Mouse (Mus musculus) 416B (cell line): ENCODE data around the gene Ppp1r12a.
A peak's percentile ranks its signal among the peaks of the same experiment; 100 is the strongest.
"Not testable (repeated sequence)": the region's sequence is repeated elsewhere in the genome, so short reads cannot be mapped to it uniquely, and the experiment has no call there.

Source experiments
- DNase-seq: peaks from one replicate; pipeline ENCODE4 v3.0.0; 2011; ENCODE audit warnings: low read depth

Gene Ppp1r12a

DNA sequence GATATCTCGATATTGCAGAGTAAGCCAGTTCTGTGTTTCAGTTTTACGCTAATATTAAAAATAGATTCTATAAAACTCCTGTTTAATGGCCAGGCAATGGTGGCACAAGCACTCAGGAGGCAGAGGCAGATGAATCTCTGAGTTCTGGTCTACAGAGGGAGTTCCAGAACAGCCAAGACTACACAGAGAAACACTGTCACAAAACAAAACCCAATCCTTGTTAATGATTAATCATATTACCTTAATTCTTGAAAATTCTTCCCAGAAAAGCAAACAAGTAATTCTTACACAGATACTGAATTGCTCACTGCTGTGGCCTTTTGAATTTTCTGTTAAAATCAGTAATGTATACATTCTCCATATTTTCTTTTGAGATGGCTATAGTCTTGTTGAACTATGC lies 37.0 kb downstream of the Ppp1r12a start:
- DNase-seq: no peak

DNA sequence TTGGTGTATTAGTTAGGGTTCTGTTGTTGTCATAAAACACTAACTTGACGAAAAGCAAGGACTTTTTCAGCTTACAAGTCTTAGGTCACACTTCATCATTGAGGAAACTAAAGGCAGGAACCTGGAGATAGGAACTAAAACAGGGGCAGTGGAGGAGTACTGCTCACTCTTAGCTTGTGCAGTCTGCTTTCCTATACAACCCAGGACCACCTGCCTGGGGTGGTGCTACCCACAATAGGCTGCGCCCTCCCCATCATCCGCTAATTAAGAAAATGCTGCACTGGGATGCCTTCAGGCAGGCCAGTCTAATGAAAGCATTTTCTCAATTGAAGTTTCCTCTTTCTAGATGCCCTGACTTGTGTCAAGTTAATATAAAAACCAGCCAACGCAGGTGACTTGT lies 40.1 kb downstream of the Ppp1r12a start:
- DNase-seq: no peak

DNA sequence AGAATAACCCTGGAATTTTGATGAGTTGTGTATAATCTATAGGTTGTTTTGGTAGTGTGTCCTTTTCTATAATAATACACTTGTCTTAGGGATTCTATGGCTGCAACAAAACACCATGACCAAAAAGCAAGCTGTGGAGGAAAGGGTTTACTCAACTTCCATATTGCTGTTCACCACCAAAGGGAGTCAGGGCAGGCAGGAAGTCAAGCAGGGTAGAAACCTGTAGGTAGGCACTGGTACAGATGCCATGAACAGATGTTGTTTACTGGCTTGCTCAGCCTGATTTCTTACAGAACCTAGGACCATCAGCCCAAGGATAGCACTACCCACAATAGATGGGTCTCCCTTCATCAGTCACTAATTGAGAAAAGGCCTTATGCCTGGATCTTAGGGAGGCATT lies 41.4 kb downstream of the Ppp1r12a start:
- DNase-seq: no peak

DNA sequence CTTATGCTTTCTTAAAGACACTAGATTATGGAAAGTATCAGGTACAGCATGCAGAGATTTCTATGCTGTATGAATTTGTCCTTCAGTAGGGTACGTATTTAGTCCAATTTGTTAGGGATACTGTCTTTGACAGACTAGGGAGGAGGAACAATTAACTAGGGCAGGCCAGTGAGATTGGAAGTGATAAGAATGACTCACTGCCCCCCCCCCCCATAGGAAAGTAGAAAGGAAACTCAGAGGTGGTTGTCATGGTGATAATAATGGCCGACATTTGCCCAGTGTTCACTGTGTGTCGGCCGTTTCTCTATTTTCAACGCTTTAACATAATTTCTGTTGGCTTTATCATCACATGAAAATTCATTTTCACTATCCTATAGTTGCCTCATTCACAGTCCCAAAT lies 47.4 kb downstream of the Ppp1r12a start:
- DNase-seq: peak; percentile 80

DNA sequence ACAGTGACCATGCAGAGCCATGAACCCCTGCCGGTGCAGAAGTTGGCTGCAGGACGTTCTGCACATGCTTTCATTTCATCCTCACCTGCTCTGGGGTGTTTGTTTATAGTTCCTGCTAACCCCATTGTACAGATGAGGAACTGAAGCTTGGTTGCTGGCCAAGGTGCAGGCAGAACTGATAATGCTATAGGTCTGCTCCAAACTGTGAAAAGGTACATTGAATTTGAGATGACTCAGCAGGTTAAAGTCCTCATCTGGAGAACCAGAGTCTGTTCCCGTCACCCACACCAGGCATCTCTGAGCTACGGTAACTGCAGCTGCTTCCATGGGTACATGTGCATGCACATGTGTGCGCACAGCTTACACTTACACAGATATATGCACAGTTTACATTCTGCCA lies 62.4 kb downstream of the Ppp1r12a start:
- DNase-seq: no peak

DNA sequence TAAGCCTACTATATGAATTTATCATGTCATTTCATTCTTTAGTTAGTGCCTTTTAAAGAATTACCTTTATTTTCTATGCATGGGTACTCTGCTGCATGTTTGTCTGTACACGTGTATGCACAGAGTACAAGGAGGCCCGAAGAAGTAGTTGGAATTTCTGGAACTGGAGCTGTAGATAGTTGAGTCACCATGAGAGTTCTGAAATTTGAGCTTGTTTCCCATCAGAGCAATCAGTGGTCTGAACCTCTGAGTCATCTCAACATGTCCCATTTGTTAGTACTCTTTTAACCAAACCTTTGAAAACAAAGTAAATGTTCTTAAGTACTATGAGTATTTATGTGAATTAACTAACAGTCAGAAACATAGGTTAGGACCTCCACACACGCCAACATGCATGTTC lies 75.1 kb downstream of the Ppp1r12a start:
- DNase-seq: peak; percentile 85

DNA sequence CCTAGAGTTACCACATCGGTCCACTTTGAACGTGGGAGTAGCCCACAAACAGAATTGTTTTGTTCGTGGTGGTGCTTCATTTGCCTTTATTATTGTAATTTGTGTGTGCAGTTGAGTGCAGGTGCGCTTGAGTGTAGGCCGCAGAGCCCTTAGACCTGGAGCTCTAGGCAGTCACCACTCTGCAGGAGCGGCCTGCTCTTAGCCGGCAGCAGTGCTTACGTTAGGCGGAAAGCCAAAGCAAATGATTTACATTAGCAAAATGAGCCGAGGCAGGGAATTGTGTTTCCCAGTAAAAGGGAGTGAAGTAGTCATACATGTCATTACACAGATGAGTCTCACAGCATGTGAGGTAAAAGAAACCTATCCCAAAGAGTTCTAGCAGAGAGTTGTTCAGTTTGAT lies 77.1 kb downstream of the Ppp1r12a start:
- DNase-seq: no peak

DNA sequence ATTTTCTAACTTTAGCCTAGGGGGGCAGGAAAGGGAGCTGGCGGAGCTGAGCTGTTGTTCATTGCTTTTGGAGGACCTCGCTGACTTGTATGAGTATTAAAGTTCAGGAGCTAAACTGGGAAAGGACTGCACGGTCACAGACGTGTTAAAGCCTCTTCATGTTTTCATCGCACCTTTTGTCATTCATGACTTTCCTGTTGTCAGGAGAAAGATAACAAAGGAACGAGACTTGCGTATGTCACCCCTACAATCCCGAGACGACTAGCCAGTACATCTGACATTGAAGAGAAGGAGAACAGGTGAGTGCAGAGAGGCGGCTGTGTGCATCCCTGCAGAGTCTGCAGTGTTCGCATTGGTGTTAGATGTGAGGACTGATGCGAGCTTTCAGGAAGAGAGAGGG lies 88.7 kb downstream of the Ppp1r12a start:
- no peak for DNase-seq

DNA sequence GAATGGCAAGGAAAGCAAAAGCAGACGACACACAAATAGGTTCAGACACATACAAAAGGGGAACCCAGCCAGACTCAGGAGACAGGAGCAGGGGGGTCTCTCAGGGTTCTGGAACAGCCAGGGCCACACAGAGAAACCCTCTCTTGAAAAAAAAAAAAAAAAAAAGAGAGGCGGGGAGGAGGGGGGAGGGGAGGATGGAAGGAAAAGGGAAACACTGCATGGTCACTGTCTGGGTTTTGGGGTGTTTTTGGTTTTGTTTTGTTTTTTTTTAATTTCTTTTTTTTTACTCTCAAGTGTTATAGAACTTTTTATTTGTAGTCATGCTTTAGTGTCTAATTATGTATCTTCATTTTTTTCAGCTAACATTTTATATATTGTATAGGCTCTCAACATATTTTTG lies 89.2 kb downstream of the Ppp1r12a start:
- DNase-seq: no peak

DNA sequence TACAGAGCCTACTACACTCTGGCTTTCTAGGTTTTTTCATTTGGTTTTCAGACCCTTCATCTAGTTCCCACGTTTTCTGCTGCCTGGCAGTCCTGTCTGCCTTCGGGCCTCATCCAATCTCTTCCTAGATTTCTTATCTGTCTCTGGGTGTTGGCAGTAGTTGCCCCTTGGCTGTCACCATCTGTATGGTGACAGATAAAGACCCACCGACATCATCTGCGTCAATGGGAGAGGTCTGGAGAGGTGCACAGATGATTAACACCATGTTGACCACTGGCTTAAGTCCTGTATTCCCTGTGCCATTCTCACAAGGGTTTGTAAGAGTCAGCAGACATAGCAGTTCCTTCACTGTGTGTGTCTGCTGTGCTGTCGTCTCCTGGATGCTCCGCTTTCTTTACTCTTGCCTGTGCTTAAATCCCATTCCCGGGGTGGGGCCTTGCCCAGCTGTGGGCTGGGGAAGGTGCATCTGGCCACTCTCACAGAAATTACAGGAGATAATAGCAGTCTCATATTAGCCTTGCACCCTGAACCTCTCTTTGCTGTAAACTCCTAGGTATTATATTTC lies 93.9 kb downstream of the Ppp1r12a start:
- DNase-seq: no peak

DNA sequence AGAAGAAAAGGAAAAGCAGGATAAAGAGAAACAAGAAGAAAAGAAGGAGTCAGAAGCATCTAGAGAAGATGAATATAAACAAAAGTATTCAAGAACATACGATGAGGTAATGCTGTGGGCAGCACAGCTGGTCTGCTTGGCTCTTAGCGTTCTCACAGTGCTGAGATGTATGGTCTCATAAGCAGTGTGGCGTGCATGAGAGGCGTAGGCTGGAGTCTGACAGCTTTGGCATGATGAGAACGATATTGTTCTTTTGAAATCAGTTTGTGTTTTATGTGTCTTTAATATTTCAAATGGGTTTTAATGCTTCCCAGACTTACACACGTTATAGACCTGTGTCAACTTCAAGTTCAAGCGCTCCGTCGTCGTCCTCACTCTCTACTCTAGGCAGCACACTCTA lies 98.9 kb downstream of the Ppp1r12a start:
- DNase-seq: no peak

DNA sequence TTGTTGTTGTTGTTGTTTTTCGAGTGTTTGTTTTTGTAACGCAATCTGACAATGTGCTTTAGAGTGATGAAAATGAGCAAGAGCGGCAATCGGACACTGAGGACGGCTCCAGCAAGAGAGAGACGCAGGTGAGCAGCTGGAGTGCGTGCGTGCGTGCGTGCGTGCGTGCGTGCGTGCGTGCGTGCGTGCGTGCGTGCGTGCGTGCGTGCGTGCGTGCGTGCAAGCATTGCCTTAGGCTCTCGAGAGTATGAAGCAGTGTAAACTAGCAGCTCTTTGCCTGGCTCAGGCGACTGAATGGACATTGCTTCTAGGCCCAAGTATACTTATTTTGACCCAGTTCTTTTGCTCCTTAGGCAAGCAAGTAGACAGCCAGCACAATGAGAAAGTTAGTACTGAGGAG lies 102.6 kb downstream of the Ppp1r12a start:
- DNase-seq: no peak

DNA sequence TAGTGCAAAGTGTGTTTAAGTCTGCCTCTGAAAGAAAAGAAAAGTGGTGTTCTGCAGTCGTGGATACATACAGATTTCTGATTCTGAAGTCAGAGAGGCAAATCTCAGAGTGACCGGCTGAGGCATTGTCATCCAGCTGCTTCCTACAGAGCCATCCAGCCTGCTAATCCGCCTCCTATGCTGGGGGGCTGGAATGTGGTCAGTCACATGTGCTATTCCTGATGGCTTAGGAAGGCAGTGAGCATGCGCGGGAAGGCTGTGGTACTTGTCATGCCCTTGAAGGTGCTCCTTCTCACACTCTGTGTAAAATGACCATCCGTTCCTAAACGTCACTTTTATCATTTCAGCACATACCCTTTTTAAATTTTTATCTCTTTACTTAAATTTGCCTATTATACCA lies 109.2 kb downstream of the Ppp1r12a start:
- no peak for DNase-seq

DNA sequence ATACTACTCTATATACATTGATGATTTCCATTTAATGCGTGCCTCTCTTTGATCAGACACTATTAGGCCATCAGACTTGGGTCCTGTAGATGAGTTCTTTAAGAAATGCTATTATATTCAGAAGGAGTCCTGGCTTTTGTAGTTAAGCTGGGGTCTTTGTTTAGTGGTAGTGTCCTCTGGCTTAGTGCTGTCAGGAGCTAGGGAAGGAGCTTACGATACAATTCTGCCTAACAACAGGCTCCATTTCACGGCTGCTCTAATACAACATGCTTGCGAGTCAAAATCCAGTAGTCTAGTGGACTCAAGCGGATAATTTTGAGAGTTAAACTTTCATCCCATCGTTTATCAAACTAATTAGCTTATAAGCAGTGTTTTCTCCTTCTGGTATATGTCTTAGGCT lies 114.7 kb downstream of the Ppp1r12a start:
- DNase-seq: no peak

DNA sequence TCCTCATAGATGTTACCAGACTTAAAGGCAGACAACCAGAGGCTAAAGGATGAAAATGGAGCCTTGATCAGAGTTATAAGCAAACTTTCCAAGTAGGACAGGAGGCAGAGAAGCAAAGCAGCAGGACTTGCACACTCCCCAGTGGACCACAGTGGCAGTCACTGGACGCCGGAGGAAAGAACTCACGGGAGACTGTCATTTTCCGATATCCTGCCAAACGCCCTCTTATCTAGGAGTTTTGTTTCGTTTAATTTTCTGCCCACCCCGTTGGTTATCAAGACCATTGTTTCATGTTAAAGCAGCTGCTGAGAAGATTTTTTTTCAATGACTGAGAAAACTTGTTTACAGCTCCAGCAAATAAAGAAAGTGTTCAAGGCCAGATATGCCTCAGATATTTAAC lies 115.2 kb downstream of the Ppp1r12a start:
- no peak for DNase-seq

DNA sequence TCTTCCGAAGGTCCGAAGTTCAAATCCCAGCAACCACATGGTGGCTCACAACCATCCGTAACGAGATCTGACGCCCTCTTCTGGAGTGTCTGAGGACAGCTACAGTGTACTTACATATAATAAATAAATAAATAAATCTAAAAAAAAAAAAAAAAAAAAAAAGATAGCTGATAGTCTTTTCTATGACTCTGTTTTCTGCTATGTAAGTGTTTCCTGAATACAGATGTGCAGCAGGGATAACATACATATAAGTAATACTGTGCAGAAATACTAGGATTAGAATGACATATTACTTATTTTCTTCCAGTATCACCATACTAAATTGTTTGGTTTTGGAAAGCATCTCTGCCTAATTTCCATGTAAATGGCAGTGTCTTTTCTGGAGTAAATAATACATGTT lies 119.1 kb downstream of the Ppp1r12a start:
- DNase-seq: not testable (repeated sequence)

DNA sequence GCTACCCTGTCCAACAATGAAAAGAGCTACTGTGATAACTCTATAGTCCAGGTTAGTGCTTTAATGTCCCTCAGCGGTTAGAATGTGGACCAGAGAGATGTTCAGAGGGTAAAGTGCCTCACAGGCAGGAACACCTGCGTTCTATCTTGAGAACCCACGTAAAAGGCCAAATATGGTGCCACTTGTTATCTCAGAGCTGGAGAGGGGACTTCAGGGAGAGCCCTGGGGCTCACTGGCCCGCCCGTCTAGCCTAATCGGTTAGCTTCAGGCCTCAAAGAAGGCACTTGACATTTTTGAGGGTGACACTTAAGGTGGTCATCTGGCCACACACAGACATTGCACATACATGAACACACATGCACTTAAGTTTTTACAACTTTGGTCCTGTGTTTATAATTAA lies 120.4 kb downstream of the Ppp1r12a start:
- DNase-seq: no peak

DNA sequence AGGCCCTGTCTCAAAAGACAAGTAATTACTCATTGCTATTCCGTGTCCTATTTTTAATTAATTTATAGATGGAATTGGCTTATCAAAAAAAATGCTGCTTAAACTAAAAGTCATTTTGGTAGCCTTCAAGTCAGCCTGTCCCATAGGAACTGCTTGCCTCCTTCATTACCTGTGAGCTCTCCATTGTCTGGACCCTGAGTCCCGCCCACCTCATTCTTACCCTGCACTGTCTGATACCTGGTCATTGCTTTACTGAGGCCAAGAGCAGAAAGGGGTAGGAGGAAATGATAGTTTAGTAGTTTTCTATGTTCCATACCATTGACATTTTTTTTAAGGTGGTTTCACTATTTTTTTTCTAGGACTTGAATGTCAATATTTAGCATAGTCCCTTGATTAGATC lies 121.4 kb downstream of the Ppp1r12a start:
- no peak for DNase-seq

DNA sequence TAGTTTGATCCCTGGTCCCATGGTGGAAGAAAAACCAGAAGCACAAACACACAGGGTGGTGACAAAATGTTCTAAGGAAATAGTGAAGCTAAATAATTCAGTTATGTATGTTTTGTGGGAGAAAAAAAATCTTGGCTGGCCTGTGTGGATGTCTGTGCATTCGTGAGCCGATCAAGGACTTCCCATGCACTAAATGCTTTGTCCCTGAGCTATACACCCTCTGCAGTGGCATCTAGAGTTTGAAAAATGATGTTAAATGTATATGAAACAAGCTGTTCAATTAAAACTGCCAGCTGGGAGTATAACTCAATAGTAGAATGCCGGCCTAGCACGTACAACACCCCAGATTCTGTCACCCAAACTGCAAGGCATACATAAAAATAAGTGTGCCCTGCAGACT lies 121.8 kb downstream of the Ppp1r12a start:
- no peak for DNase-seq

DNA sequence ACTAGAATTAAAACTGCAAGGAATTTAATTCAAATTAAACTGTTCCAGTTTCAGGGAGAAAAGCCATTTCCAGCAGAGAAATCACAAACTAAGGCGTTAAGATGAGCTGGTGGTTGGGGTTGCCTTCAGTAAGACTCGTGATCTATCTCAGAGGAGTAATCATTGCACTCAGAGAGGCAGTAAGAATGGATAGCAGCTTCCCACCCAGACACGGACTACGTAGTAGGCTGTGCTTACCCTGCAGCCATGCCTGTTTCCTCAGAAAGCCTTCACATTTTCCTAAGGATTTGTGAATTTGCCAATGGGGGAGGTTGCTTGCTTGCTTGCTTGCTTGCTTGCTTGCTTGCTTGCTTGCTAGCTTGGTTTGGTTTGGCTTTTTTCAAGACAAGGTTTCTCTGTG lies 122.5 kb downstream of the Ppp1r12a start:
- DNase-seq: no peak

DNA sequence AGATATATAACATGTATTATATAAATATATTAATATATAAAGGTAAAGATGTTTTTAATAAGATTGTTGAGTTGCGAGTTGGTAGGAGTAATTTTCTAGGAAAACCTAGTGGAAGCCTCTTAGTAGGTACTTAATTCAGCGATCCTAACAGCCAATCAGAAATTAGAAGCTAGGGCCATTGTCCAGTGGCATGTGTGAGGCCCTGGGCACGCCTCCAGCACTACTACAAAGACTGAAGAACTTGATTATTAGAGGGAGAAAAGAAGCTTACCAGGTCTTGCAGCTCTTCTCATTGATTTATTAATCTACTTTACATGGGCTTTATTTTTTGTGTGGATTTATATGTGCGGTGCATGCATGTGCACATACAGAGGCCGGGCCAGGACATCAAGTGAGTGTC lies 123.0 kb downstream of the Ppp1r12a start:
- no peak for DNase-seq

DNA sequence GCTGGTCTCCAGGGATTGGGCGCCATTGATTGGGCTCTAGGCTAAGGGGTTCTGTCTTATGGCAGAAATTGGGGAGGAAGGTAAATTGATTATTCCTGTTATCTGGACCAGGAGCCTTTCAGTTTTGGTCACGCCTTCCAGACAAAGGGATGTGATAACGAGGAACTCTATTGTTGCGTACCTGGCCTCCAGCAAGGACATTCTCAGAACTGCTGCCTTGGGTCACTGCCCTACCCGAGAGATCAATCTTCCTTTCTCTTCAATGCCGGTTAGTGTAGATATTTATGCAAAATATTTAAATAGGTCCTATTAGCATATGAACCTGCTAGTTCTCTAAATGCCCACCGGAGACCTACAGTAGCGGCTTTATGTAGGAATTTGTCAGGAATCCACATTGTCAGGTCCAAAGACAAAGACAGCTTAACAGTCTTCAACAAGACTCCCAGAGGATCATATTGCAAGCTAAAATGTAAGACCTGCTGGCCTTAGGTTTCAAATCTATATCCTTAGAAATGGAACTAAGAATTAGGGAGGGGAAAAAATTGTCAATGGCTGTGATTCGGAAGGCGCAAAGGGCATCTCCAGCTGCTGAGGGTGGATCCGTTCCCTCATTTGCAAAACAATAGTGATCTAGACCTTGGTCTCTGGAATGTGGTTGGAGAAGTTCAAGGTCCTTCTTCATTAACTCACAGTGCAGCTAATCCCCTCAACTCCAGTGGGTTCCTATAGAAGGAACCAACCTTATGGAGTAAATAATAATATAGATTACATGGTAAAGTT lies 124.9 kb downstream of the Ppp1r12a start:
- DNase-seq: no peak

DNA sequence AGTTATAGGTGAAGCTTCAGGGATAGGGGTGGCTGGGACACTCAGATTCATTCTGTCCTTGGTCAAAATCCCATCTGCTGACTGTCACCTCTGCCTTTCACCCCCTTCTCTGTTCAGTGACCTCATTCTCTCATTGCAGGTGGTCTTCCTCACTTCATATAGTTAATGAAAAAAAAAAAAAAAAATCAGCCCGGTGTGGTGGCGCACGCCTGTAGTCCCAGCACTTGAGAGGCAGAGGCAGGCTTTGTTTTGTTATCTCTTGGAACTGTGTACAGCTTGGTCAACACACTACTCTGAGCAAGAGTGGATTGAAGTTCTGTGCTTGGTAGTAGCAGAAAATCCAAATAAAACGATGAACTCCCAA lies 125.4 kb downstream of the Ppp1r12a start:
- no peak for DNase-seq

DNA sequence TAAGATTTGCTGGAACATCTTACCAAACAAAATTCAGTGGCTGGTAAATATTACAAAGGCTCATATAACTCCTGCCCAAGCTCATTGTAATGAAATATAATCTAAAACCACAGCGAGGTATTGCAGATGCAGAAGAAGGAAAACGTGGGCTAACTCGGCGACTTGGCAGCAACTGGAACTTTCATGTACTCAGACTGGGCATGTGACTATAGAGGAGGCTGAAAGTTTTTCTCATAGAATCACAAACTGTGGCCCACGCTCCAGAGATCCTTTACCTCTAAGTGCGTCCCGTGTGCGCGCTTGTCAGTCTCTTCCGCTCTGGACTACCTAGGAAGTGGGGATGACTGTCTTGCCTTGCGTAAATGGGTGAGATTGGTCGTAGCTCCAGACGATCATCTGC lies 128.1 kb downstream of the Ppp1r12a start:
- DNase-seq: no peak
